Mouse (Mus musculus) heart, postnatal 0 days (tissue): ENCODE measurements around the gene Eif3m.

Source experiments
- CTCF ChIP-seq: IDR thresholded peaks from 2 replicates; pipeline ENCODE4 v1.5.1; 2016; ENCODE audit warnings: antibody characterized with exemption, control low read depth, low read depth
- EP300 ChIP-seq: IDR thresholded peaks from 2 replicates; pipeline ENCODE4 v1.6.1; 2016; ENCODE audit warnings: antibody characterized with exemption, low read depth

DNA sequence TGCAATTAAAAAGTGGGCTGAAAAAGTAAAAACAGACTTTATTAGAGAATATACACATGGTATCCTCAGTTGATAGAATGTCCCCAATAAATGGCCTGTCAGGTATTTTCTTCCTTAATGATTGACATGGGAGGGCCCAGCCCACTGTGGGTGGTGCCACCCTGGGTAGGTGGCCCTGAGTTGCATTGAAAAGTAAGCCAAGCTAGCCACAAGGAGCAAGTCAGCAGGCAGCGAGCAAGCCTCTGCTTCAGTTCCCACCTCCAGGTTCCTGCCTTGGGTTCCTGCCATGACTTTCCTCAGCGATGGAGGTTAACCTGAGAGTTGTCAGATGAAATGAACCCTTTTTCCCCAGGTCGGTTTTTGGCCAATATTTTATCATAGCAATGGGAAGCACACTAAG lies 922 bp upstream of the Eif3m start:
- TF ChIP-seq CTCF (no peak), EP300 (no peak)
